Mouse (Mus musculus) forebrain, embryonic 14.5 days (tissue): ENCODE measurements at regions not wholly inside any gene's neighbourhood (a gene's known extent, or its start where the extent isn't known, plus 50 kb on each side); places are given as distances from the start of the nearest gene placed in this dataset.

Experiments
- ATAC-seq: fragments of 200-750 bp; cut with Nextera tagmentation; 2 replicates; pipeline ENCODE4 v1.8.0; 2017; ENCODE audit warnings: mild to moderate bottlenecking, moderate library complexity
- DNase-seq: peaks from one replicate; pipeline ENCODE4 v3.0.0-alpha.2; 2015; ENCODE audit warnings: low spot score
- H3K27ac ChIP-seq: fragments of 300-500 bp; sonication (generic); 2 replicates; pipeline ENCODE4 v1.5.1; 2014; ENCODE audit warnings: low read depth, mild to moderate bottlenecking, control low read depth, low read length, moderate library complexity
- H3K27me3 ChIP-seq: fragments of 300-500 bp; sonication (generic); replicated peaks from 2 replicates; pipeline ENCODE4 v1.6.1; 2014; ENCODE audit warnings: low read length, control low read depth, mixed read lengths; ENCODE audit not compliant: control insufficient read depth, insufficient read depth
- H3K36me3 ChIP-seq: fragments of 300-500 bp; sonication (generic); 2 replicates; pipeline ENCODE4 v1.6.1; 2014; ENCODE audit warnings: low read length, control low read depth; ENCODE audit not compliant: control insufficient read depth, insufficient read depth
- H3K4me1 ChIP-seq: fragments of 300-500 bp; sonication (generic); 2 replicates; pipeline ENCODE4 v1.6.1; 2014; ENCODE audit warnings: antibody characterized with exemption, low read length, control low read depth; ENCODE audit not compliant: control insufficient read depth, insufficient read depth
- H3K4me2 ChIP-seq: fragments of 300-500 bp; sonication (generic); 2 replicates; pipeline ENCODE4 v1.6.1; 2014; ENCODE audit warnings: mild to moderate bottlenecking, control low read depth, low read length
- H3K4me3 ChIP-seq: fragments of 300-500 bp; sonication (generic); 2 replicates; pipeline ENCODE4 v1.5.1; 2014; ENCODE audit warnings: low read depth, low read length, control low read depth
- H3K9ac ChIP-seq: fragments of 300-500 bp; sonication (generic); 2 replicates; pipeline ENCODE4 v1.6.1; 2014; ENCODE audit warnings: mild to moderate bottlenecking, low read length, control low read depth, moderate library complexity
- H3K9me3 ChIP-seq: fragments of 300-500 bp; sonication (generic); replicated peaks from 2 replicates; pipeline ENCODE4 v1.6.1; 2016; ENCODE audit warnings: low read length, control low read depth, mixed read lengths; ENCODE audit not compliant: control insufficient read depth
- WGBS: fragments of 180-500 bp; shearing (Covaris S2); extraction: QIAGEN DNeasy Blood & Tissue Kit; methylation state at CpG from one replicate; pipeline ENCODE4 v1.1.7; 2014; 5-methylcytosine and 5-hydroxymethylcytosine counted together

GRCm38 (mm10) chr1:100878065-100878464 lies 1105.5 kb downstream of the Cntnap5b start:
- Histone ChIP-seq H3K4me1 (peaks cover 3% of the 10 kb centered on the region; the same call in 1 of the 2 replicates), H3K27me3 (no peaks in the 10 kb centered on the region), H3K4me3 (no peak overlapping the region), H3K9ac (no peak overlapping the region), H3K36me3 (no peaks in the 10 kb centered on the region), H3K27ac (no peak overlapping the region), H3K4me2 (no peak overlapping the region), H3K9me3 (no peaks in the 10 kb centered on the region)
- 0% methylated on average over 1 of the region's 1 CpGs for WGBS
- DNase-seq (peak; percentile 37), ATAC-seq (peak; percentile 73)

- DNase-seq, result no peak
- H3K27me3 ChIP-seq, result no peaks in the 10 kb centered on the region
- H3K36me3 ChIP-seq, result no peaks in the 10 kb centered on the region
- no peak overlapping the region for H3K27ac ChIP-seq
- H3K9ac ChIP-seq, result no peak overlapping the region
- 80% methylated on average over 1 of the region's 2 CpGs for WGBS
- H3K4me2 ChIP-seq, result no peak overlapping the region
- H3K4me1 ChIP-seq, result no peaks in the 10 kb centered on the region
- no peak for ATAC-seq
- no peak overlapping the region for H3K4me3 ChIP-seq
- no peaks in the 10 kb centered on the region for H3K9me3 ChIP-seq
Measured at GRCm38 (mm10) chr1:100887336-100887735, 1114.8 kb downstream of the Cntnap5b start.

- no peak for DNase-seq
- no peak overlapping the region for H3K9ac ChIP-seq
- no peak overlapping the region for H3K27ac ChIP-seq
- no peaks in the 10 kb centered on the region for H3K4me1 ChIP-seq
- H3K27me3 ChIP-seq, result no peaks in the 10 kb centered on the region
- H3K4me2 ChIP-seq, result no peak overlapping the region
- no peak for ATAC-seq
- no peak overlapping the region for H3K4me3 ChIP-seq
- WGBS, result 85% methylated on average over 1 of the region's 1 CpGs
- H3K36me3 ChIP-seq, result no peaks in the 10 kb centered on the region
- H3K9me3 ChIP-seq, result no peaks in the 10 kb centered on the region
Measured at GRCm38 (mm10) chr1:100888337-100888736, 1115.8 kb downstream of the Cntnap5b start.

DNA sequence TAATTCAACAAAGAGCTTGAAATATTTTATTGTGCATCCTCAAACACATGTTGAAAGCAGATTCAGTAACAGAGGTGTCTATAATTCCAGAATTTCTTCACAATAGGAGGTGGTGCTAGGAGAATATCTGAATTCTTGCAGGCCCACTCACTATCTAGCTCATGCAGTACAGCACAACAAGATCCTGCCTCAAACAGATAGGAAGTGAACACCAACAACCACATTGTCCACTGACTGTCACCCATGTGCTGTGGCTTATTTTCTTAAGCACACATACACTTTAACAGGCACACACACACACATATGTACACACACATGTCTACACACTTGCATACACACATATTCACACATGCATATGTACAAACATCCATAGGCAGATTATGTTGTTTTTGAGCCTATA lies 1150.3 kb downstream of the Cntnap5b start:
- H3K9me3 ChIP-seq, result no peaks in the 10 kb centered on the region

DNA sequence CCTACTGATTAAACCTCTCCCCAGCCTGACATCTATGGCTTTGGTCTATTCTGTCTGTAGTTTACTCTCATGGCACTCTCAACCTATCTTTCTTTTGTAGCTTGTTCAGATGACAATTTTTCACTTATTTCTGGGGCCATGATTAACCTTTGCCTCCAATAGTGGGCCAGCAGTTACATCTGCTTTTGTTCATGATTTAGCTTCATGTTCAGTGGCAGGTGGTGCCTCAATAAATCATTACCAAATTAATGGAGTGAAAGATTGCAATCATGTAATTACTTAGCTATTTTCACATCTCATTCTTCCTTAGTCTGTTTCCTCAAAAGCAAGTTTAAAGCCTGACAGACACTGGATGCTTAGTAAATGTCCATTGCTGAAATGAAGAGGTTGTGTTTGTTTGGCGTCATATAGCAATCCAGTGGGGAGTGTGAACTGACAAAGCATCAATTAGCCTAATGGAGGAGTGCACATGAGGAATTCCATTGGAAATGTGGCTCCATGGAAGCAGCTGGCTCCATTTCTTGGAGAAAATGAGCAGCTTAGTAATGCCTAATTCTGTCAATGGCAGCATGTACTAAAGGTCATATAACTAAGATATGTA lies 1155.7 kb downstream of the Cntnap5b start:
- Histone ChIP-seq H3K4me1 (0 out of 2 replicates have a peak, but pooled peaks cover 4% of the 10 kb centered on the region), H3K9ac (no peak overlapping the region), H3K36me3 (no peaks in the 10 kb centered on the region), H3K27me3 (no peaks in the 10 kb centered on the region), H3K27ac (no peak overlapping the region), H3K9me3 (no peaks in the 10 kb centered on the region), H3K4me2 (no peak overlapping the region), H3K4me3 (no peak overlapping the region)
- ATAC-seq (peak; percentile 61), DNase-seq (peak; percentile 32)
- 19% methylated on average over 1 of the region's 1 CpGs for WGBS

More for the DNA sequence above, 1150.3 kb downstream of the Cntnap5b start:
- Histone ChIP-seq H3K4me2 (no peak overlapping the region), H3K27ac (no peak overlapping the region), H3K27me3 (no peaks in the 10 kb centered on the region), H3K4me3 (no peak overlapping the region), H3K36me3 (no peaks in the 10 kb centered on the region), H3K9ac (no peak overlapping the region), H3K4me1 (no peaks in the 10 kb centered on the region)
- no peak for ATAC-seq
- DNase-seq, result no peak

DNA sequence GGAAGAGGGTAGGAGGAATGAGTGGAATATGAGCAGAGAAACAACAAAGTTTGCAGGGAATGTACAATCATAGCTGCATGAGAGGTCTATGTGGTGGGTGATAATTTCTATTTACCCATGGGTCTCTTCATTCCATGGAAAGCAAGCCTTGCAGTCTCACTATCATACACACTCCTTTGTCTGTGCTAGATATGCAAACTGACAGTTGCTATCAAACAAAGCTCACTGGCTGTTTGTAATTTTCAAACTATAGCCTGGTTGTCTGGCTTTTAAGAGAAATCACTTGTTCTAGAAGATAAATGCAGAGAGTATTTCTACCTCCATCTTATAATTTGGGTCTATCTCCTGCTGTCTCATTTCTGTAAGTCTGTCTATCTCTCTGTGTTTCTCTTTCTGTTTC lies 1194.7 kb downstream of the Cntnap5b start:
- H3K4me3 ChIP-seq, result no peak overlapping the region
- DNase-seq (no peak), ATAC-seq (no peak)
- H3K4me1 ChIP-seq, result no peaks in the 10 kb centered on the region
- H3K9ac ChIP-seq, result no peak overlapping the region
- H3K27me3 ChIP-seq, result no peaks in the 10 kb centered on the region
- no peaks in the 10 kb centered on the region for H3K36me3 ChIP-seq
- no peak overlapping the region for H3K4me2 ChIP-seq
- H3K9me3 ChIP-seq, result no peaks in the 10 kb centered on the region
- H3K27ac ChIP-seq, result no peak overlapping the region

DNA sequence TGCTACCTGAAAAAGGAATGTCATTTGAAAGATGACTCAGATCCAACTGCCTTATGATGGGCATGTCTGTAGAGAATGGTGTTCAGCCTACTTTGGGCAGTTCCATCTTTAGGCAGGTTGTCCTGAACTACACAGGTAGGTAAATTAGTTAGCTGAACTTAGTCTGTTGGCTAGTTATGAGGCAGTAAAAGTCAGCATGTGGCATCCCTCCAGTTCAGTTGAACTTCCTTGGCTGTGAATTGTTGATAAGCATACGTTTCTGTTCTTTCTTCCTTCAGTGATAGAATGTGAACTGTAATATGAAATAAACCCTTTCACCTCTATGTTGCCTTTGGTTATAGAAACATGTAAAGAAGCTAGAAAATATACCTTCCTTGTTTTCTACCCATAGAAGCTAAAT lies 1198.8 kb downstream of the Cntnap5b start:
- Histone ChIP-seq H3K27me3 (no peaks in the 10 kb centered on the region), H3K27ac (no peak overlapping the region), H3K4me3 (no peak overlapping the region), H3K4me2 (no peak overlapping the region), H3K9me3 (no peaks in the 10 kb centered on the region), H3K36me3 (no peaks in the 10 kb centered on the region), H3K9ac (no peak overlapping the region), H3K4me1 (no peaks in the 10 kb centered on the region)
- no peak for DNase-seq
- ATAC-seq, result no peak
- WGBS, result 79% methylated on average over 1 of the region's 1 CpGs

- no peaks in the 10 kb centered on the region for H3K27me3 ChIP-seq
- DNase-seq (no peak), ATAC-seq (no peak)
- H3K9ac ChIP-seq, result no peak overlapping the region
- H3K4me1 ChIP-seq, result no peaks in the 10 kb centered on the region
- no peak overlapping the region for H3K4me3 ChIP-seq
- H3K9me3 ChIP-seq, result no peaks in the 10 kb centered on the region
- H3K27ac ChIP-seq, result no peak overlapping the region
- H3K36me3 ChIP-seq, result no peaks in the 10 kb centered on the region
- H3K4me2 ChIP-seq, result no peak overlapping the region
Measured at GRCm38 (mm10) chr1:100972303-100972702, 1199.7 kb downstream of the Cntnap5b start.

- Histone ChIP-seq H3K4me1 (no peaks in the 10 kb centered on the region), H3K4me3 (no peak overlapping the region), H3K9me3 (no peaks in the 10 kb centered on the region), H3K27ac (no peak overlapping the region), H3K27me3 (no peaks in the 10 kb centered on the region), H3K9ac (no peak overlapping the region), H3K36me3 (no peaks in the 10 kb centered on the region), H3K4me2 (no peak overlapping the region)
- DNase-seq (no peak), ATAC-seq (no peak)
- WGBS, result 75% methylated on average over 3 of the region's 3 CpGs
Measured at GRCm38 (mm10) chr1:100973713-100974112, 1201.1 kb downstream of the Cntnap5b start.
